Mouse (Mus musculus): ENCODE results near the gene Jam2.

- no peak for TF ChIP-seq CTCF (conservative IDR thresholded peaks at IDR 0.05; ENCODE audit: insufficient read depth, insufficient read length, low read depth, low read length)
- TF ChIP-seq POLR2A (IDR thresholded peaks at IDR 0.05; ENCODE audit: low read depth, low read length) = no peak
Observed at GRCm38 (mm10) chr16:84784966-84785365, 11.0 kb downstream of the Jam2 start.
